Mouse (Mus musculus) lung, embryonic 15.5 days (tissue): ENCODE data around the gene Rexo1. TPM values are rescaled to one million over a fixed set of nuclear protein-coding genes. Genes with fewer than 3 reads are reported as not detected.
"Not testable (repeated sequence)": the region's sequence is repeated elsewhere in the genome, so short reads cannot be mapped to it uniquely, and the experiment has no call there.

Source experiments
- ATAC-seq: fragments of 200-750 bp; cut with Nextera tagmentation; 2 replicates; pipeline ENCODE4 v1.8.0; 2017; ENCODE audit warnings: moderate number of reproducible peaks, borderline replicate concordance; ENCODE audit not compliant: low FRiP score, low TSS enrichment; ENCODE audit errors: extremely low read depth
- H3K27ac ChIP-seq: fragments of 300-500 bp; sonication (generic); 2 replicates; pipeline ENCODE4 v1.5.1; 2015; ENCODE audit warnings: moderate library complexity, mild to moderate bottlenecking, inconsistent platforms
- H3K27me3 ChIP-seq: fragments of 300-500 bp; sonication (generic); 2 replicates; pipeline ENCODE4 v1.6.1; 2015; ENCODE audit warnings: inconsistent platforms
- H3K36me3 ChIP-seq: fragments of 300-500 bp; sonication (generic); 2 replicates; pipeline ENCODE4 v1.6.1; 2015; ENCODE audit warnings: inconsistent platforms
- H3K4me1 ChIP-seq: fragments of 300-500 bp; sonication (generic); 2 replicates; pipeline ENCODE4 v1.6.1; 2015; ENCODE audit warnings: inconsistent platforms
- H3K4me2 ChIP-seq: fragments of 300-500 bp; sonication (generic); 2 replicates; pipeline ENCODE4 v1.6.1; 2015; ENCODE audit warnings: inconsistent platforms, mild to moderate bottlenecking, moderate library complexity
- H3K4me3 ChIP-seq: fragments of 300-500 bp; sonication (generic); 2 replicates; pipeline ENCODE4 v1.5.1; 2015; ENCODE audit warnings: mild to moderate bottlenecking, inconsistent platforms
- H3K9ac ChIP-seq: fragments of 300-500 bp; sonication (generic); 2 replicates; pipeline ENCODE4 v1.6.1; 2015; ENCODE audit warnings: inconsistent platforms
- H3K9me3 ChIP-seq: fragments of 300-500 bp; sonication (generic); 2 replicates; pipeline ENCODE4 v1.6.1; 2016; ENCODE audit warnings: inconsistent platforms
- WGBS: fragments of 180-500 bp; shearing (Covaris S2); methylation state at CpG from one replicate; pipeline ENCODE4 v1.1.7; 2015; 5-methylcytosine and 5-hydroxymethylcytosine counted together
- polyA plus RNA-seq: library from polyadenylated mRNA; unstranded; fragments of >200 nt; fragmentation: Nextera tagmentation; extraction: Ambion mirVana; gene quantifications from 2 replicates; pipeline ENCODE4 v1.2.1, GENCODE M21; 2015

Rexo1 gene
- 25.0 and 25.8 TPM in 2 replicates for polyA plus RNA-seq

DNA sequence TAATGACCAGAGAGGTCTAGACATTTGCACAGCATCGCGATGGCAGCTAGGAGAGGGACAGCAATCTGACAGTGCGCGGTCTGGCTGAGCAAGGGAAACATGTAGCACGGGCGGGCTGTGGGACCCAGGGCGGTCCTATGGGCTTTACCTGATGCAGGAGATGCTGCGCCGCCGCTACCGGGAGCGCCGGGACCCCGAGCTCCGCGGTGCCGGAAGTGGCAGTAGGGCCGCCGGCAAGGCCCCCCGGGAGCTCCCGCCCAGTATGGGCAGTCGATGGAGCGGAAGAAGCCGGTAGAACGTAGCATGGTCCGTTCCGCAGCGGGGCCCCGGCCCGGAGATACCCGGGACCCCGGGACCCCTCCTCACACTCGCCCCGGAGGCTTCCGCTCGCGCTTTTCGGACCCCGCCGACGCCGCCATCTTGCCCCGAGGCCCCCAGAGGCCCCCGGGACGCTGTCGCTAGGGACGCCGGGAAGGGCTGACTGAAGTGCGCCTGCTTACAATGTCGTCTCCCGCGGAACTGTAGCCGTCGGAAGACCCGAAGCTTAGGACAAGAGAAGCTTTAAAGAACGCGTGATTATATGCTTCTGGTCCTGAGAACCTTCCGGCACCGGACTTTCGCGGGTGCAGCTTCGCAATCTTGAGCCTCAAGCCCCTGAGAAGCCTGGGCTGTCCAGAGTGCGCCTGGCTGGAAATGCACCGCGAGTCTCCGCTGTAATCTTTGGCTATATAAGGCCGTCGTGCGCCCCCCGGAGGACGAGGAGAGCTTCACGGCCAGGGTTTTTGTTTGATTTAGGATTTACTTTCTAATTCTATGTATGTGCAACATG lies at the start of gene Rexo1:
Gene Rexo1 (minus strand): TSS at position 445 of the 829 bp plus-strand sequence.
- ATAC-seq = peak; percentile 83
- H3K36me3 ChIP-seq = peaks cover 4% of the 10 kb centered on the region; the same call in 1 of the 2 replicates
- 2% methylated on average over 72 of the region's 72 CpGs for WGBS
- no peaks in the 10 kb centered on the region for H3K27me3 ChIP-seq
- peaks cover 44% of the 10 kb centered on the region for H3K4me1 ChIP-seq
- H3K27ac ChIP-seq = peak within 1 kb of the TSS; percentile 89
- H3K4me3 ChIP-seq = peak within 1 kb of the TSS; percentile 93
- H3K9me3 ChIP-seq = no peaks in the 10 kb centered on the region
- H3K9ac ChIP-seq = peak within 1 kb of the TSS; percentile 99
- H3K4me2 ChIP-seq = peak within 1 kb of the TSS; percentile 85

DNA sequence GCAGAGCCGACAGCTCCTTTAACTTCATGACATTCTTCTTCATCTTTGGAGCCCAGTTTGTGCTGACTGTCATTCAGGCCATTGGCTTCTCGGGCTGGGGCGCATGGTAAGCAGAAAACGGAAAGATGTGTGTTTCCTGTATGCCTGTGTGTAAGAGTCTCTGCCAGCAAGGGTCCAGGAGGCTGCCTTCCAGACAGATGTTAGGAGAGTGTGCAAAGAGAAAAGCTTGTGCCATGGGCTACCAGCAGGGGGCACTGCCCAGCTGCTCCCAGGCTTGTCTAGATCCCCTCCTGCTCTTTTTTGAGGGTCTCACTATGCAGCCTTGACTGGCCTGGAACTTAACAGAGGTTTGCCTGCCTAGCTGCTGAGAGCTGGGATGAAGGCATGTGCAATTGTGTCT lies 49.7 kb upstream of the Rexo1 start:
- Histone ChIP-seq H3K36me3 (peaks cover 71% of the 10 kb centered on the region), H3K9ac (no peak overlapping the region), H3K9me3 (no peaks in the 10 kb centered on the region), H3K27me3 (no peaks in the 10 kb centered on the region), H3K4me3 (no peak overlapping the region), H3K4me1 (no peaks in the 10 kb centered on the region), H3K27ac (no peak overlapping the region), H3K4me2 (no peak overlapping the region)
- WGBS = 53% methylated on average over 4 of the region's 4 CpGs
- ATAC-seq = no peak

DNA sequence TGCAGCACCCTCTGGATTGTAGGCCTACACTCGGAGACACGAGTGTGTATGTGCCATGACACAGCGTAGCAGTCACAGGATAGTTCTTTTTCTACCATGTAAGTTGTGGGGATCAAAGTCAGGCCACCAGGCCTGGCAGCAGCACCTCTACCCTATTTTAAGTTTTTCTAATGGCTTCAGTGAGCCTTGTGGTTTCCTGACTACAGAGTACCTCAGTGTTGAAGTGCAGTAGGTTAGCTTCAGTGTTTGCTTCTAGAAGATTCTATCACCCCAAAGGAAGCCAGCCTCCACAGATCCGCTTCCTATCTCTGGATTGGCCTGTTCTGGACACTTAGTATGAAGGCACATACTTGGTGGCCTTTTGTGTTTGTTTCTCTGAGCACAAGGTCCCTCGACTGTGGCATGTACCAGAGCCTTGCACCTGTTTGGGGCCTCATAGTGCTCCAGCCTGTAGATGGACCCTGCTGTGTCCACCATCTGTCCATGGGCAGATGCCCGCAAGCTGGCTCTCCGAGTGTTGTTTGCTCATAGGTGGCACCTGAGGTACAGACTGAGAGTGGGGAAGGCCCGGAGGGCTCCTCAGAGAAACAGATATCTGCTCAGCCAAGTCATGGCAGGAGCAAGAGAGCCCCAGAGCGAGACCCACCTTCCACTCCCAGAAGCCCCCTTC lies 48.9 kb upstream of the Rexo1 start:
- no peak overlapping the region; the same call in 1 of the 2 replicates for H3K9ac ChIP-seq
- no peak overlapping the region for H3K27ac ChIP-seq
- H3K36me3 ChIP-seq = peaks cover 67% of the 10 kb centered on the region
- ATAC-seq = no peak
- H3K9me3 ChIP-seq = no peaks in the 10 kb centered on the region
- no peak overlapping the region for H3K4me3 ChIP-seq
- no peaks in the 10 kb centered on the region for H3K4me1 ChIP-seq
- 85% methylated on average over 9 of the region's 9 CpGs for WGBS
- H3K4me2 ChIP-seq = no peak overlapping the region
- no peaks in the 10 kb centered on the region for H3K27me3 ChIP-seq

- Histone ChIP-seq H3K36me3 (peaks cover 58% of the 10 kb centered on the region), H3K9ac (no peak overlapping the region), H3K4me1 (peaks cover 3% of the 10 kb centered on the region; the same call in 1 of the 2 replicates), H3K9me3 (no peaks in the 10 kb centered on the region), H3K27ac (no peak overlapping the region), H3K4me3 (no peak overlapping the region), H3K4me2 (no peak overlapping the region), H3K27me3 (no peaks in the 10 kb centered on the region)
- 87% methylated on average over 10 of the region's 10 CpGs for WGBS
- ATAC-seq = no peak
Measured at GRCm38 (mm10) chr10:80609269-80609924, 48.0 kb upstream of the Rexo1 start.

GRCm38 (mm10) chr10:80608435-80608834 lies 47.1 kb upstream of the Rexo1 start:
- Histone ChIP-seq H3K27me3 (no peaks in the 10 kb centered on the region), H3K9me3 (no peaks in the 10 kb centered on the region), H3K36me3 (peaks cover 58% of the 10 kb centered on the region), H3K4me2 (no peak overlapping the region), H3K27ac (no peak overlapping the region), H3K4me1 (peaks cover 11% of the 10 kb centered on the region), H3K9ac (0 out of 2 replicates have a peak overlapping the region, but pooled peaks have one; percentile 2), H3K4me3 (no peak overlapping the region)
- WGBS = 80% methylated on average over 3 of the region's 3 CpGs
- ATAC-seq = no peak

- H3K36me3 ChIP-seq = peaks cover 46% of the 10 kb centered on the region
- 96% methylated on average over 34 of the region's 34 CpGs for WGBS
Measured at GRCm38 (mm10) chr10:80606737-80607350, 45.5 kb upstream of the Rexo1 start.

DNA sequence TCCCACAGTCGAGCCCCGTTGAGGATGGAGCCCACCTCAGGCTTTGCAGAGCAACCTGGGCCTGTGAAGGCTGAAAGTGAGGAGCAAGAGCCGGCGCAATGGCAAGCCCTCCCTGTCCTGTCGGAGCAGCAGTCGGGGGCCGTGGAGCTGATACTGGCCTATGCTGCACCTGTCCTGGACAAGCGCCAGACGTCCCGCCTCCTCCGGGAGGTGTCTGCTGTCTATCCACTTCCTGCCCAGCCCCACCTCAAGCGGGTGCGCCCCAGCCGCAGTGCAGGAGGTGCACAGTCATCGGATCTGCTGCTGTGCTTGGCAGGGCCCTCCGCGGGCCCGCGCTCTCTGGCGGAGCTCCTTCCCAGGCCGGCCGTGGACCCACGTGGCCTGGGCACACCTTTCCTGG lies 44.9 kb upstream of the Rexo1 start:
- no peak overlapping the region for H3K4me3 ChIP-seq
- WGBS = 87% methylated on average over 23 of the region's 23 CpGs
- H3K9me3 ChIP-seq = no peaks in the 10 kb centered on the region
- H3K9ac ChIP-seq = no peak overlapping the region
- H3K27me3 ChIP-seq = no peaks in the 10 kb centered on the region
- no peak overlapping the region for H3K4me2 ChIP-seq
- ATAC-seq = no peak
- peaks cover 46% of the 10 kb centered on the region for H3K36me3 ChIP-seq
- no peak overlapping the region for H3K27ac ChIP-seq
- peaks cover 19% of the 10 kb centered on the region for H3K4me1 ChIP-seq

More at GRCm38 (mm10) chr10:80606737-80607350, 45.5 kb upstream of the Rexo1 start:
- Histone ChIP-seq H3K9ac (no peak overlapping the region), H3K27me3 (no peaks in the 10 kb centered on the region), H3K27ac (no peak overlapping the region), H3K4me3 (no peak overlapping the region), H3K4me1 (peaks cover 19% of the 10 kb centered on the region), H3K4me2 (no peak overlapping the region), H3K9me3 (no peaks in the 10 kb centered on the region)
- ATAC-seq = no peak

GRCm38 (mm10) chr10:80605721-80606120 lies 44.4 kb upstream of the Rexo1 start, which contains the start of gene Gm49322:
TSS of gene Gm49322 (plus strand) at chr10:80606021.
- H3K27me3 ChIP-seq, H3K9ac ChIP-seq, H3K4me3 ChIP-seq, H3K9me3 ChIP-seq, H3K27ac ChIP-seq, H3K4me2 ChIP-seq, ATAC-seq: not testable (repeated sequence)
- peaks cover 19% of the 10 kb centered on the region for H3K4me1 ChIP-seq
- 61% methylated on average over 2 of the region's 4 CpGs for WGBS
- H3K36me3 ChIP-seq = peaks cover 43% of the 10 kb centered on the region

DNA sequence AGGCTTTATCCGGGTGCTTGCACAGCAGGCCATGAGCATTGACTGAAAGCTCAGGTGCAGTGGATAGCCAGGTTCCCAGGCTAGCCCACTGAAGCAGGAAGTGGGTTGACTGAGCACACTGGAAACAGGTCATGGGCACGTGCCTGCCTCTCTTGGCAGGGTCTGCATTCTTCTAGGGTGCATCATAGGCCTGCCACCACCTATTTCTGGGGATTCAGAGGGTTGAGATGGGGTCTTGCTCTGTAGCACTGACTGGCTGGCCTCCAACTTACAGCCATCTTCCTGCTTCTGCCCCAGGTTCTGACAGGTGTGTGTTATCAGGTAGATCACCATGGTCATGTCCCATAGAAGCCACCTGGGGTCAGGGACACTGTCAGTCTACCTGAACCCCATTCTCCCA lies 43.6 kb upstream of the Rexo1 start:
- Histone ChIP-seq H3K4me2 (no peak overlapping the region), H3K9me3 (no peaks in the 10 kb centered on the region), H3K27me3 (no peaks in the 10 kb centered on the region), H3K36me3 (peaks cover 37% of the 10 kb centered on the region), H3K27ac (no peak overlapping the region), H3K9ac (no peak overlapping the region), H3K4me3 (no peak overlapping the region), H3K4me1 (peaks cover 19% of the 10 kb centered on the region)
- no peak for ATAC-seq
- 86% methylated on average over 2 of the region's 2 CpGs for WGBS

- H3K4me1 ChIP-seq = peaks cover 19% of the 10 kb centered on the region
- peak overlapping the region; percentile 94; the same call in 1 of the 2 replicates for H3K4me3 ChIP-seq
- H3K36me3 ChIP-seq = peaks cover 29% of the 10 kb centered on the region
- ATAC-seq = no peak
- H3K4me2 ChIP-seq = peak overlapping the region; percentile 89
- no peaks in the 10 kb centered on the region for H3K9me3 ChIP-seq
- no peaks in the 10 kb centered on the region for H3K27me3 ChIP-seq
- no peak overlapping the region for H3K27ac ChIP-seq
- no peak overlapping the region for H3K9ac ChIP-seq
- 88% methylated on average over 7 of the region's 7 CpGs for WGBS
Measured at GRCm38 (mm10) chr10:80604001-80604509, 42.7 kb upstream of the Rexo1 start.

- no peak for ATAC-seq
- Histone ChIP-seq H3K4me2 (peak overlapping the region; percentile 89), H3K27ac (peak overlapping the region; percentile 93), H3K9me3 (no peaks in the 10 kb centered on the region), H3K9ac (peak overlapping the region; percentile 72), H3K27me3 (no peaks in the 10 kb centered on the region), H3K36me3 (peaks cover 22% of the 10 kb centered on the region), H3K4me1 (peaks cover 19% of the 10 kb centered on the region), H3K4me3 (peak overlapping the region; percentile 94)
- 32% methylated on average over 7 of the region's 7 CpGs for WGBS
Measured at GRCm38 (mm10) chr10:80603364-80603763, 42.0 kb upstream of the Rexo1 start.
